Mouse (Mus musculus) forebrain, embryonic 15.5 days (tissue): Measurements from ENCODE around the gene Mettl13. TPM values are rescaled to one million over a fixed set of nuclear protein-coding genes. Genes with fewer than 3 reads are reported as not detected.

ENCODE experiments used
- ATAC-seq: fragments of 200-750 bp; cut with Nextera tagmentation; replicated peaks from 2 replicates; pipeline ENCODE4 v1.8.0; 2017; ENCODE audit warnings: mild to moderate bottlenecking, moderate TSS enrichment, moderate library complexity
- H3K27ac ChIP-seq: fragments of 300-500 bp; sonication (generic); replicated peaks from 2 replicates; pipeline ENCODE4 v1.5.1; 2015; ENCODE audit warnings: mild to moderate bottlenecking, inconsistent platforms
- H3K27me3 ChIP-seq: fragments of 300-500 bp; sonication (generic); 2 replicates; pipeline ENCODE4 v1.6.1; 2015; ENCODE audit warnings: inconsistent platforms
- H3K36me3 ChIP-seq: fragments of 300-500 bp; sonication (generic); 2 replicates; pipeline ENCODE4 v1.6.1; 2015; ENCODE audit warnings: mild to moderate bottlenecking, inconsistent platforms
- H3K4me1 ChIP-seq: fragments of 300-500 bp; sonication (generic); 2 replicates; pipeline ENCODE4 v1.6.1; 2015; ENCODE audit warnings: inconsistent platforms
- H3K4me2 ChIP-seq: fragments of 300-500 bp; sonication (generic); replicated peaks from 2 replicates; pipeline ENCODE4 v1.6.1; 2015; ENCODE audit warnings: mild to moderate bottlenecking, inconsistent platforms
- H3K4me3 ChIP-seq: fragments of 300-500 bp; sonication (generic); 2 replicates; pipeline ENCODE4 v1.5.1; 2015; ENCODE audit warnings: mild to moderate bottlenecking, inconsistent platforms
- H3K9ac ChIP-seq: fragments of 300-500 bp; sonication (generic); replicated peaks from 2 replicates; pipeline ENCODE4 v1.6.1; 2015; ENCODE audit warnings: mild to moderate bottlenecking, inconsistent platforms
- H3K9me3 ChIP-seq: fragments of 300-500 bp; sonication (generic); 2 replicates; pipeline ENCODE4 v1.6.1; 2016; ENCODE audit warnings: inconsistent platforms
- WGBS: fragments of 180-500 bp; shearing (Covaris S2); methylation state at CpG from one replicate; pipeline ENCODE4 v1.1.7; 2015; ENCODE audit warnings: mixed read lengths; 5-methylcytosine and 5-hydroxymethylcytosine counted together
- polyA plus RNA-seq: library from polyadenylated mRNA; unstranded; fragments of >200 nt; fragmentation: Nextera tagmentation; extraction: Ambion mirVana; gene quantifications from 2 replicates; pipeline ENCODE4 v1.2.1, GENCODE M21; 2015

Mettl13 gene
- polyA plus RNA-seq, 1 experiment from 2014 or later, result 22.2 TPM

- Histone ChIP-seq H3K4me3 (no peak overlapping the region), H3K27me3 (no peaks in the 10 kb centered on the region), H3K4me1 (no peaks in the 10 kb centered on the region), H3K9ac (no peak overlapping the region), H3K4me2 (no peak overlapping the region), H3K36me3 (peaks cover 21% of the 10 kb centered on the region), H3K27ac (no peak overlapping the region), H3K9me3 (no peaks in the 10 kb centered on the region)
- WGBS, result 69% methylated on average over 2 of the region's 2 CpGs
- no peak for ATAC-seq
These were observed 18.7 kb downstream of the Mettl13 start for GRCm38 (mm10) chr1:162529651-162530050.

DNA sequence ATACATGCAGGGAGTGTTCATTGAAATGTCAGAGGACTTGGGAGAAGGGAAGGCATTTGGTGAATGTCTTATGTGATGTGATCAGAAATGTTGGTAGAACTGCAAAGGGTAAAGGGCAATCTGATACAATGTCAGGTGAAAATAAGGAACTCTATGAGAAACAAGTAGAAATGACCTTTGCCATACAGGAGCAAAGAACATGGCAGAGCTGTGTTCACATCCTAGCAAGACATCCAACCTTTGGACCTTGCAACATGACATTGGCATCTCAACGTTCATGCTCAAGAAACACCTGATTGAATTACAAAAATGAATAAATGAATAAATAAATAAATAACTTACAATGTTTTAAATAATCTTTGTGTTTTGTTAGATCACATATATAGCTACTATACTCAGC is 33.2 kb downstream of the Mettl13 start:
- Histone ChIP-seq H3K4me2 (no peak overlapping the region), H3K36me3 (no peaks in the 10 kb centered on the region), H3K4me3 (no peak overlapping the region), H3K9me3 (no peaks in the 10 kb centered on the region), H3K27me3 (no peaks in the 10 kb centered on the region), H3K27ac (no peak overlapping the region), H3K4me1 (no peaks in the 10 kb centered on the region), H3K9ac (no peak overlapping the region)
- 95% methylated on average over 1 of the region's 1 CpGs for WGBS
- no peak for ATAC-seq

DNA sequence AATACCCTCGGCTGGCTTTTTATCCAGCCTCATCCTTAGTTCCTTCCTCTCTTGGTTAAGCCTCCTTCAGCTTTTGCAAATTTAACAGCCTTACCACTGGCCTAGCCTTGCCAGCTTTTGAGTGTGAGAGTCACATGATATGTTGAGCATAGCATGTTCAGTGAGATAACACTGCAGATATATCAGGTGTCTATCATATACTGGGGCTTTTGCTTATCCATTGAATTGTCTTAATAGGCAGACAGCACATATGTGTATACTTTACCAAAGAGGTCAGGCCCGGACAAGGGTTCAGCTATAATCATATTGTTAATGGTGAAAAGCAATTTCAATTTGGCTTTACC is 38.4 kb downstream of the Mettl13 start:
- 89% methylated on average over 2 of the region's 2 CpGs for WGBS
- Histone ChIP-seq H3K9ac (no peak overlapping the region), H3K4me3 (no peak overlapping the region), H3K4me1 (no peaks in the 10 kb centered on the region), H3K36me3 (no peaks in the 10 kb centered on the region), H3K9me3 (no peaks in the 10 kb centered on the region), H3K4me2 (no peak overlapping the region), H3K27ac (no peak overlapping the region), H3K27me3 (no peaks in the 10 kb centered on the region)
- ATAC-seq, result no peak

DNA sequence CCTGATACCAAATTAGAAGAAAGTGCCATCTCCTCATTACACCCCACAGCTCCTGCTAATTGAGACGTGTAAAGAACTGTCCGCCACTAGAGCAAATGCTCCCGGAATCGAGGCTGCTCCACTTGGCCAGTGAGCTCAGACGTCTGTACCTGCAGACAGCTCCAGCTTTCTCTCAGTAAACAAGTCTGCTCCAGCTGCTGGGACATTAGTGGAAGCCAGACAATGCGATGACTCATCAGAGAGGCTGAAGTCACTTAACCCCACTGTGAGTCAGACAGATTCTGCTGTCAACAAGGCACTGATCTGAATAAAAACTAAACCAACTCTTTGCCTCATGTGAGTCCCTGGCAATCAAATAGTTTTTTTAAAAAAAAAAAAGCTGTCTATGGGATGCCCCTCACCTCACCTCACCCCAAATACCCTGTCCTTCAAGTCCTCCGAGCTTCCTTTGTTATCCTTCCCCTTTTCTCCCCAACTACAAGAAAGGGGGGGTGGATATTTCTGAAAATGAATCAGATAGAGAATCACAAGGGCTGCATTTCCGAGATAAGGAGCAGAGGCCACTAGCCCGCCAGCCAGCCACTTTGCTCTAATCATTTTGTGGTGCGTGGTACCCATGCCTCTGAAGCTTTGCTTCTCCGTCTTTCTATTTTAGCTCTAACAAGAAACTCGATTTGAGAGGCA is 38.9 kb downstream of the Mettl13 start:
- Histone ChIP-seq H3K4me2 (no peak overlapping the region), H3K4me3 (no peak overlapping the region), H3K36me3 (no peaks in the 10 kb centered on the region), H3K27me3 (no peaks in the 10 kb centered on the region), H3K9ac (no peak overlapping the region), H3K9me3 (no peaks in the 10 kb centered on the region), H3K4me1 (no peaks in the 10 kb centered on the region), H3K27ac (no peak overlapping the region)
- no peak for ATAC-seq
- 67% methylated on average over 12 of the region's 12 CpGs for WGBS

- H3K27ac ChIP-seq, result no peak overlapping the region
- no peak overlapping the region for H3K4me2 ChIP-seq
- no peak overlapping the region for H3K9ac ChIP-seq
- H3K27me3 ChIP-seq, result no peaks in the 10 kb centered on the region
- no peak overlapping the region for H3K4me3 ChIP-seq
- ATAC-seq, result no peak
- no peaks in the 10 kb centered on the region for H3K9me3 ChIP-seq
- WGBS, result 89% methylated on average over 4 of the region's 4 CpGs
- no peaks in the 10 kb centered on the region for H3K36me3 ChIP-seq
- H3K4me1 ChIP-seq, result no peaks in the 10 kb centered on the region
These were observed 39.9 kb downstream of the Mettl13 start for GRCm38 (mm10) chr1:162508211-162509005.

- Histone ChIP-seq H3K4me1 (no peaks in the 10 kb centered on the region), H3K27me3 (no peaks in the 10 kb centered on the region), H3K4me3 (no peak overlapping the region), H3K9me3 (no peaks in the 10 kb centered on the region), H3K9ac (no peak overlapping the region), H3K4me2 (no peak overlapping the region), H3K36me3 (no peaks in the 10 kb centered on the region), H3K27ac (no peak overlapping the region)
- no peak for ATAC-seq
- 91% methylated on average over 4 of the region's 4 CpGs for WGBS
These were observed 41.8 kb downstream of the Mettl13 start for GRCm38 (mm10) chr1:162506516-162506915.

- H3K27ac ChIP-seq, result no peak overlapping the region
- H3K9ac ChIP-seq, result no peak overlapping the region
- no peaks in the 10 kb centered on the region for H3K36me3 ChIP-seq
- 89% methylated on average over 6 of the region's 6 CpGs for WGBS
- ATAC-seq, result no peak
- no peaks in the 10 kb centered on the region for H3K27me3 ChIP-seq
- no peaks in the 10 kb centered on the region for H3K4me1 ChIP-seq
- H3K9me3 ChIP-seq, result no peaks in the 10 kb centered on the region
- H3K4me2 ChIP-seq, result no peak overlapping the region
- H3K4me3 ChIP-seq, result no peak overlapping the region
These were observed 42.7 kb downstream of the Mettl13 start for GRCm38 (mm10) chr1:162505649-162506048.

Other genes starting within 250 kb of the Mettl13 start
- gene Dnm3, start 70.5 kb downstream of the Mettl13 start, polyA plus RNA-seq, result 27.9 and 30.4 TPM in 2 replicates
- 70.7 and 76.7 TPM in 2 replicates for gene Vamp4, start 22.0 kb upstream of the Mettl13 start, polyA plus RNA-seq
- not detected in 2 replicates for gene Myoc, start 90.6 kb upstream of the Mettl13 start, polyA plus RNA-seq
- gene Myocos, start 109.7 kb upstream of the Mettl13 start, polyA plus RNA-seq, result not detected in 2 replicates
- gene Prrc2c, start 192.0 kb upstream of the Mettl13 start, polyA plus RNA-seq, result 135 and 141 TPM in 2 replicates